Mouse (Mus musculus): Measurements from ENCODE around the gene Zkscan6. TPM values are rescaled to one million over a fixed set of nuclear protein-coding genes. Genes with fewer than 3 reads are reported as not detected.

Gene Zkscan6
- 1.9 and 2.7 TPM in 2 replicates for polyA plus RNA-seq (2012)

DNA sequence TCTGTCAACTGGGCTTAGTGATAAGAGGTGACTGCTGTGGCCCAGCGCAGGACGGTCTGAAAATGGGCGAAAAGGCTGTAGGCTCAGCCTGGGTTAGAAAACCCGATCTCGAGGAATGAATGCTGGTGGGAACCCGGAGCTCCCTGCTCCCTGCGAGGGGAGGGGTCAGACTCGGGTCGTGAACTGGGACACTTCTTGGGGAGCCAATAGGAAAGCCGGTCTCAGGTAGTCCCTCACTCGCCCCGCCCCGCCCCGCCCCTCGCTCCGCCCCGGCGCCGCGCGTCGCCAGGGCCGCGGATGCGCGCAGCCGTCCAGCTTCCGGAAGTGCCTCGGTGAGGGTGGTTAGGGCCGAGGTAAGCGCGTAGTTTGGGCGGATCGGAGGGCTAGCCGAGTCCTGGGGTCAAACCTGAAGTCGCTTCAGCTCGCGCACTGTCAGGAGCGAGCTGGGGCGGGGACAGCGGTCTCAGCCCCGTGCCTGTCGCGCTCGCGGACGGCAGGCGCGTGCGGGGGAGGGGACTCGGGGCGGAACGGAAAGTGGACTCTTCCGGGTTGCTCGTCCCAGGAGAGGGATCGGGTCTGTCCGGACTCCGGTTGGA is at the start of gene Zkscan6:
Gene Zkscan6 (plus strand): TSS at position 267 of the 596 bp plus-strand sequence.
- TF ChIP-seq GATA1 (IDR thresholded peaks at IDR 0.05; ENCODE audit: low read length) = no peak

DNA sequence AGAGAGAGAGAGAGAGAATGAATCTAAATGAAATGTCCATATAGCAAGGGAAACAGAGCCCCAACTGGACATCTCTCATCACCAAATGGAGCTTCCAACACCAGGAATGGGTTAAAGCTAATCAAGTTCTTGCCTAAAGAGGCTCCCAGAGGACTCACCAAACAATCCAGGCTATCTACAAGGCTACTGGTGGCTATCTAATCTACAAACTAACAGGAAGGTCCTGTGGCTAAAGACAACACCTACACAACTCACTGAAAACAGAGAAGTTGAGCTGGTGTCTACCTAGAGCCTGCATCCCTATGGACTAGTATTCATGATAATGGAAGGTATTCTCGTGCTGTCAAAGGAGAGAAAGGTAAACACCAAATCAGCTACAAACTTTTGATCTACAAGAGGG is 47.6 kb upstream of the Zkscan6 start:
- TF ChIP-seq GATA1 (IDR thresholded peaks at IDR 0.05; ENCODE audit: low read length) = no peak

DNA sequence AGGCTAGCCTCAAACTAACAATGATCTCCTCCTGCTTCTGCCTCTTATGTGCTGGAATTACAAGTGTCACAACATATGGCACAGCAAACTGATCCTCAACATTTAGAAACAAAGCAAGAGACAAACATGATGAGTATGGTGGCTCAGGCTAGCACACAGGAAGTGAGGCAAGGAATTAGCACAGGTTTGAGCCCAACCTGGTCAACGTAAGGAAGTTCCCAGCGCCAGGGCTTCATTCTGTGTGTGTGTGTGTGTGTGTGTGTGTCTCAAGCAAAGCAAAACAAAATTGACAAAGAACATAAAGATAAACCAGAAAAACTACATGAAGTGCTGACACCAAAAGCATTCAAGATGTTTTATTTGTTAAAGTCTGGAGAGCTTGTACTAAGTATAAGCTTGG is 46.1 kb upstream of the Zkscan6 start:
- TF ChIP-seq GATA1 (IDR thresholded peaks at IDR 0.05; ENCODE audit: low read length) = no peak

DNA sequence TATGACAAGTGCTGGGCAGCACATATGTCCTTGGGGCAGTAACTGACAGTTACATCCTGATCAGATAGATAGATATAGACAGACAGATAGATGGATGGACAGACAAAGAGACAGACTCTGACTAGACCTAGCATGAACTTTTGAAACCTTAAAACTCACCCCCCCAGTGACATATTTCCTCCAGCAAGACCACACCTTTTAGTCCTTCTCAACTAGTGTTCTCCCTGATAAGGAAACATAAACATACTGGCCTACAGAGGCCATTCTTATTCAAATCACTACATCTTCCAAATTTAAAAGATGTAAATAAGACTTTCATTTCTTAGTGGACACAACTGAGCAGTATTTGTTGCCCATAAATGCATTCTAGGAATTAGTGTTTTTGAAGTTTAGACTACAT is 38.5 kb upstream of the Zkscan6 start:
- TF ChIP-seq GATA1 (IDR thresholded peaks at IDR 0.05; ENCODE audit: low read length) = no peak

DNA sequence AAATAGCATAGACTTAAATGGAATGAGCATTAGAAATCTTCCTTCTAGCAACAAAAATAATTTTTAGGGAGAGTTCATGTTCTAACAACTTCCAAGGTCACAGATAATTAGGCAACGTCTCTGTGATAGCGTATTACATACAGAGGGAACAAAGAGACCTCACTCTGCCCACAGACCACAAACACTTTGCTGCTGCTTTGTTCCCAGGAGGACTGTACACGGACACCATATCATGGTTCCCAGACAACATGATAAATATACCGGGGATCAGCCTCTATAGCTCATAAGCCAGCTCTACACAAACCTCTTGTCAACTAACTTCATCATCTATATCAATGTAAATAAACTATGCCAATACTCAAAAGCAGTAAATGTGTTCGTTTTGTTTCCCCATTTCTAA is 37.0 kb upstream of the Zkscan6 start:
- no peak for TF ChIP-seq GATA1 (IDR thresholded peaks at IDR 0.05; ENCODE audit: low read length)

DNA sequence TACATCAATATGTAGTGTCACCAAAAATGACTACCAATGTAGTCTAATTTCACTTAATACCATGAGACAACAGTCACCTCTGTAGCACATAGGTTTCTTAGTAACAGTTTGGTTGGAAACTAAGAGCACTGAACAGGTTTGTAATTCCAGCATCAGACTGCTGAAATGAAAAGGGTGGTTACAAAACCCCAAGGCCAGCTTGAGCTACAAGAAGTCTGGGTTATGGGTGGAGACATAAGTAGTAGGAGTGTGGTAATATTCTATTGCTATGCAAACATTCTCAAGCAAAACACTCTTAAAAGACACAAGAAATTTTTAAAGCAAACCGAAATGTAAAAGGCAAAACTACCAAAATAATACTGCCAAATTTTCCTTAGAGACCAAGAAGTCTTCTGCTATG is 35.4 kb upstream of the Zkscan6 start:
- TF ChIP-seq GATA1 (IDR thresholded peaks at IDR 0.05; ENCODE audit: low read length) = no peak

DNA sequence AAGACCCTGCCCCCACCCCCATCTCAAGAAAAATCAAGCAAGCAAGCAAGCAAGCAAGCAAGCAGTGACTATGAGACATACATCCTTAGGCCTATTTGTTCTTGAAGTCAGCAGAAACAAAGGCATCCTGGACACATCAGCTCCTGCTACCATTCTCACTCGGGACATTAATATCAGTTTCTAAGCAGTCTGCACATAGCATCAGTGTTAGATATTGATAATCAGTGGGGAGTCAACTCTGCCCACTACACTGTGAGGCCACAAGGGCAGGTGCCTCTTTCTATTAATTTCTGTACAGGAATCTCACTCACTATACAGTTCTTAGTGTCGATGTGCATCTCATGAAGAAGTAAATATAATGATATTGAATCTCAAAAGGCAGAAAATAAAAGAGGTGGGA is 33.4 kb upstream of the Zkscan6 start:
- TF ChIP-seq GATA1 (IDR thresholded peaks at IDR 0.05; ENCODE audit: low read length) = no peak

DNA sequence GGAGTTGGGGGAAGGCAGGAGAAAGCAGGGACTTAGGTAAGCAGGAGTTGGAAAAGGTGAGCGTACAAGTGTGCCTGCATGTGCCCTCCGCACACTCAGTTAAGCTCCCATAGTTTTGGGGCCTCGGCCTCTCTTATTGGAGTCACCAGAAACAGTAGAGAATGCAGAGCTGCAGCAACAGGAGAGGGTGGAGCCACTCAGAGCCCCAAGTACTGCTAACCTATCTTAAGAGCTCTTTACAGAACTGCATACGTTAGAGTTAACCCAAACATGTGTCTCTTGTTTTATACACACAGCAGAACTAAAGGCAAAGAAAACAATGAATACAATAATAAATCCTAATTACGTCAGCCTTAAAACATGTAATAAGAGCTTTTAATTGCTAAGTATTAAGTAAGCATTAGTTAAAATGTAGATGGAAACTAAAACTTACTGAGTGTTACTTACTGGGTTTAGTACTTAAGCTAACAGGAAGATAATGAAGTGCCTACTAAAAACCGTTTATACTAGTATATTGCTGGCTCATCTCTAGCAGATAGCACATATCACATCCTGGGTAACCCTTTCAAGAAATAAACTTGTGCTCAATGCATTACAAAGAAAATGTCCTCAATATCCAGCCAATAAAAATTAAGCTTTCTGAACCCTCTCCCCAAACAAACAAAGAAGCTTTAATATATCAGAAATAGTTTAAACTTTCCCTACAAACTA is 32.9 kb upstream of the Zkscan6 start:
- no peak for TF ChIP-seq GATA1 (IDR thresholded peaks at IDR 0.05; ENCODE audit: low read length)

DNA sequence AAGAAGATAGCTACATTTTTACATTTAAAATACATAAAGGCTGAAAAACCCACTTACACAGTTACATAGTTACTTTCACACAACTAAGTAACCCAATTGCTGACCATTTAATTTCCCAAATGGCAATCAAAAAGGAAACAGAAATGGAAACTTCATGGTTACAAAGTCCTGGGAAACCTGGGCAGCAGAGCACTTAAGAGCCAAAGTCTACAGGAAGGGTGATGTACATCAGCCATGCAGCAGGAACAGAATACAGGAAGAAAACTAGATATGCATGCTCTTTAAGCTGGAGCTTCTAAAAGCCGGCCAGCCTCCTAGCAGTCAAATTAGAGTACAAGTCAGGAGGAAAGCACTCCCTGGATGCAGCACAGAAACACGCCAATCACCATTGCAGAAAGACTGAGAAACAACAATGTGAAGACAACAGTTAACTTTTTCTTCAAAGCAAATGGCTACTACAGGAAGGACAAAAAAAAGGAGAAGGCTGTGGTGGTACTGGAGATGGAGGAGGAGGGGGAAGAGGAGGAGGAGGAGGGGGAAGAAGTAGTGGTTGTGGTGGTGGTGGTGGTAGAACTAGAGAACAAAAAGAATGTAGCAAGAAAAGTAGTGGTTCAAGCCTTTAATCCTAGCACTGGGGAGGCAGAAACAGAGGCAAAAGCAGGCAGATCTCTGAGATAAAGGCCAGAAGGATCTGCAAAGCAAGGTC is 29.9 kb upstream of the Zkscan6 start:
- TF ChIP-seq GATA1 (IDR thresholded peaks at IDR 0.05; ENCODE audit: low read length) = no peak

DNA sequence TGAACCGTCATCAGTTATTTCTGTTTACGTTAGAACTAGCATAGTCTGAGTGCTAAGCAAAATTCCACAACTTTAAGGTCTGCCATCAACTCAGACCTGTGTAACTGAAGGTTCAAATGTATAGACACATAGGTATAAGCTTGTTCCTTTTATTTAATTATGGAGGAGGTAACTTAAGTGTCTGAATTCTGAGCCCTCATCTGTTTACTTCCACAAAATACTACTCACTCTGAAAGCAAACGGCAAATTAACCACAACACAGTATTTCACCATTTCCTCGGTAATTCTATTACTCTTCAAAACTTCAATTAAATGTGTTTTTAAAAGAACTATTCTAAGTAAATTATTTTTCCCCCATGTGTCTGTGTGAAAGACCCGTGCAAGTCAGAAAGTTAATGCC is 29.2 kb upstream of the Zkscan6 start:
- no peak for TF ChIP-seq GATA1 (IDR thresholded peaks at IDR 0.05; ENCODE audit: low read length)

DNA sequence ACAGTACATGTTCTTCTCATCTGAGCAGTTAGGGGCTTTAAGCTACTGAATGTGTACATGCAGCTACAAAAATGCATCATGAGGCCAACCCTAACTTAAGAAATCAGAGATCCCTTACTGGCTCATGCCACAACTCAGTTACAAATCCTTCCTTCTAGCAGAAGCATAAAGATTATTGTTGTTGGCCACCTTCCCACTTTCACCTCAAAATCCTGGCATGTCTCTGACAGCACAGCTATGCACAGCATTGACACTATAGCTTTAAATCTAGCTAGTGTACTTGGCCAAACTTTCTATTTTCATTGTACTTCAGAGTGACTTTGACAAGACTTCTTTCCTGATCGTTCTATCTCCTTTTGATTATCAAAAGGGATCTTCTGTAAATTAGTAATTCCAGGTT is 27.9 kb upstream of the Zkscan6 start:
- TF ChIP-seq GATA1 (IDR thresholded peaks at IDR 0.05; ENCODE audit: low read length) = no peak

DNA sequence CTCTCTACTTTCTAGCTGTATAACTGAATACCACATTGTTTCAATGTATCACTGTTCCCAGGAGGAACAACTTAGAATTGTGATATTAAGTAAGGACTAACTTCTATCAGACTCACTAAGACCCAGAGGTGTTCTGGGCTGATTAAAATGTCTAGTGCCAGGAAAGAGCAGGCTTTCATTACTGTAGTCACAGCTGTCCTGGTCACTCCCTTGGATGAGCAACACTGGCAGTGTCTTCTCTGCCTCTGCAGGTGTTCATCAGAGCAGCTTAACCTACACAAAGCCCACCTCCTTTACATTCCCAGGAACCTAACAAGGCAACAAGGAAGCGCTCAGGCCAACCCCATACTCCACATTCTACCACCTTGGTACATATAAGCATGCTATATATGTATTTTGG is 27.4 kb upstream of the Zkscan6 start:
- no peak for TF ChIP-seq GATA1 (IDR thresholded peaks at IDR 0.05; ENCODE audit: low read length)

DNA sequence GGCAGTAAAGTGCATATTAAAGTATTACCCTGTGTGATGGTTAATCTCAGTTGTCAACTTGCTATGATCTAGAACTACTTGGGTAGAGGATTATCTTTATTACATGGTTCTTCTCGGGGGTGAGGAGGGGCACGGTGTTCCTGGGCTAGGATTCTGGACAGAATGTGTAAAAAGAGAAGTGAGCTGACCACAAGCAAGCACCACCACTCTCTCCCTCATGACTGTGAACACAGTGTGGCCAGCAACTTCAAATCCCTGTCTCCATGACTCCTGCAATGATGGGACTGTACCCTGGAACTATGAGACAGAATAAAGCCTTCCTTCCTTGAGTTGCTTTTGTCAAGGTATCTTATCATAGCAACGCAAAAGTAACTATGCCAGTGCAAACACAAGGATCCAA is 25.4 kb upstream of the Zkscan6 start:
- no peak for TF ChIP-seq GATA1 (IDR thresholded peaks at IDR 0.05; ENCODE audit: low read length)

DNA sequence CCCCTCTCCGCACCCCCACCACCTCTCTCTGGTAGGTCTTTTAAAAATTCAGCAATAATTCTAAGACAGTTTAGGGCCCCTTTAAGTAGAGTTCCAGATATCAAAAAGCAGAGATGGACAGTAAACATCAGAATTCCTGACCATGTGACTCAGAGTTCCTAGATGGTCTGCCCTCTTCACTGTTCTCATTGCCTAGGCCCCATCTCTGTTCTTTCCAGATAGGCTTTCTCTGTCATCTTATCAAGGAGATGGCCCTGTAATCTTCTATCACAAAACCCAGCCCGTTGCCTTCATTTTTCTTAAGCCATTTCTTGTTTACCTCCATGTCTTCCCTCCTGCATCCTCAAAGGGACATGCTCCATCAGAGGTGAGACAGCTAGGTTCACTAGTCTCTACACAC is 20.8 kb upstream of the Zkscan6 start:
- peak; percentile 72 for TF ChIP-seq GATA1 (IDR thresholded peaks at IDR 0.05; ENCODE audit: low read length)

DNA sequence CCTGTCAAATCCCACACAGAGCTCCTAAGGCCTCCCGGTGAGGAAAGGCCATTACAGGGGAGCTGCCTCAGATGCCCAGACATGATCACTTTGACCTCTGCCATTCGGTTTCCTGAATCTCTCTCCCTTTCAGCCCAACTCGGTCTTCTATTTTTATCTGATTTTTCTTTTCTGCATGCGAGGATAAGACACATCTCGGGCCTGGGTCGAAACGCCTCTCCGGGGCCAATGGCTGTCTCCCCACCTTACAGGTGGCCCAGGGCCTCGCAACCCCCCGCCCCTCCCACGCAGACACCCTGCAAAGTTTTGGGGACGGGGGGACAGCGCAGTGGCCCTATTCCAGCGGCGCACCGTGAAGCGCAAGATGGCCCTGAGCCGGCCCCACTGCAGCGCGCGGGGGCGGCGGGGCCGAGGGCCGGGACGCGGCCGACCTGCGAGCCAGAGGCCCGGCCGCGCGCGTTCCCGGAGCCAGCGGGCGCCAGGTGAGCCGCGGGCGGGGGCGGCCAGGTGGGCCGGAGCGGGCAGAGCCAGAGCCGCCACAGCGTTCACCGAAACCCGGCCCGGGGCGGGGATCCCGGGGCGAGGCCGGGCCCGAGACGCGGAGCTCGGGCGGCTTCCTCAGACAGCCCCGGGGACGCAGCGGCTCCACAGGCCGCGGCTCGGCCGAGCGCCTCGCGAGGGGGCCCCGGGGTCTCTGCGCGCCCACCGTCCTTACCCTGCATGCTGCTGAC is 19.4 kb upstream of the Zkscan6 start:
- no peak for TF ChIP-seq GATA1 (IDR thresholded peaks at IDR 0.05; ENCODE audit: low read length)

DNA sequence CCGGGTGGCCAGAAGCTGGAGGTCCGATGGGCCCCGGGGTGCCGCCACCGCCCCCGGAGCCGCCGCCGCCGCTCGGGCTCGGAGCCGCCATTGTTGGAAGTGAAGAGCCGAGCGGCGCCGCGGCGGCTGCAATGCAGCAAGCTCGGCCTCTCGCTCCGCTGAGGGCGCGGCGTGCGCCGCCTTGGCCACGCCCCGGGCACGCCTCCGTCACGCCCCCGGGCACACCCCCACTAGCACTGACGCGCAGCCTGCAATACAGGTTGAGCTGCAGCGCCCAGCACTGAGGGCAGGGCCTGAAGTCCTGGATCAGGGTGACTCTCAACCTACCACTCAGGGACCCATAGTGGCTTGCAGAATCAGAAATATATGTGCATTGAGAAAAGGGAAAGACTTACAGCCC is 18.8 kb upstream of the Zkscan6 start, which contains the start of gene Map2k4:
Gene Map2k4 (minus strand): TSS at position 144 of the 400 bp plus-strand sequence.
- no peak for TF ChIP-seq GATA1 (IDR thresholded peaks at IDR 0.05; ENCODE audit: low read length)

All from G1E-ER4 (cell line).